In genomic region chr11:71881841-71882240, GRCm38 (mm10) we compare ENCODE assay signal across 16 mouse cellular contexts.
"Had no signal": no experiment of that assay in that cellular context is flagged by ENCODE, and none has a peak within 500 bp of the region (broad histone marks: within the 10 kb centered on the region; RNA-seq: fewer than 3 reads in every experiment).

No protein-coding gene starts in this region.

- DNase-seq: right cerebral cortex, adult 18-20 months; right cerebral cortex, postnatal 14 days; right cerebral cortex, postnatal 25 days; right cerebral cortex, postnatal 4 days; spleen, adult 18-20 months; thymus, adult 18-20 months; thymus, adult 2 months; thymus, postnatal 14 days; thymus, postnatal 25 days; thymus, postnatal 36 days; thymus, postnatal 4 days had no signal

- H3K27ac ChIP-seq: neural tube, embryonic 12.5 days; neural tube, embryonic 13.5 days; neural tube, embryonic 15.5 days; stomach, embryonic 15.5 days; stomach, postnatal 0 days had no signal

- H3K4me1 ChIP-seq: neural tube, embryonic 12.5 days; neural tube, embryonic 13.5 days; stomach, embryonic 15.5 days had no signal

- H3K4me3 ChIP-seq: neural tube, embryonic 12.5 days; neural tube, embryonic 13.5 days; neural tube, embryonic 15.5 days; stomach, embryonic 15.5 days had no signal

- H3K9me3 ChIP-seq: neural tube, embryonic 12.5 days; neural tube, embryonic 13.5 days; neural tube, embryonic 15.5 days; stomach, embryonic 15.5 days had no signal

- H3K36me3 ChIP-seq: neural tube, embryonic 12.5 days; neural tube, embryonic 13.5 days; neural tube, embryonic 15.5 days; stomach, embryonic 15.5 days had no signal

- H3K27me3 ChIP-seq: neural tube, embryonic 12.5 days; neural tube, embryonic 13.5 days; neural tube, embryonic 15.5 days; stomach, embryonic 15.5 days had no signal
